20 mouse cellular contexts compared by ENCODE assay signal in genomic region chr16:87928671-87929070, GRCm38 (mm10).
"Had no signal": no experiment of that assay in that cellular context is flagged by ENCODE, and none has a peak within 500 bp of the region (broad histone marks: within the 10 kb centered on the region; RNA-seq: fewer than 3 reads in every experiment).

No protein-coding gene starts in this region.

- DNase-seq: lung, adult 18-20 months; lung, postnatal 4 days; retina, postnatal 1 day; right cerebral cortex, adult 18-20 months; right cerebral cortex, postnatal 25 days; right cerebral cortex, postnatal 4 days; spleen, adult 18-20 months; thymus, adult 18-20 months; thymus, postnatal 14 days; thymus, postnatal 36 days had no signal

- H3K36me3 ChIP-seq: liver, embryonic 12.5 days; lung, embryonic 15.5 days; midbrain, embryonic 10.5 days; midbrain, embryonic 13.5 days; neural tube, embryonic 13.5 days; neural tube, embryonic 15.5 days had no signal

- H3K27ac ChIP-seq: liver, embryonic 12.5 days; liver, embryonic 14.5 days; lung, embryonic 15.5 days; midbrain, embryonic 10.5 days; midbrain, embryonic 13.5 days; neural tube, embryonic 13.5 days; neural tube, embryonic 15.5 days had no signal

- H3K4me1 ChIP-seq: liver, embryonic 12.5 days; lung, embryonic 15.5 days; midbrain, embryonic 10.5 days; midbrain, embryonic 13.5 days; neural tube, embryonic 13.5 days; neural tube, embryonic 15.5 days had no signal

- H3K27me3 ChIP-seq: liver, embryonic 12.5 days; lung, embryonic 15.5 days; midbrain, embryonic 13.5 days; neural tube, embryonic 13.5 days; neural tube, embryonic 15.5 days had no signal

- H3K4me3 ChIP-seq: liver, embryonic 12.5 days; lung, embryonic 15.5 days; midbrain, embryonic 10.5 days; midbrain, embryonic 13.5 days; myocyte; neural tube, embryonic 13.5 days; neural tube, embryonic 15.5 days had no signal

- ATAC-seq: liver, embryonic 12.5 days; lung, postnatal 0 days; midbrain, embryonic 13.5 days; midbrain, embryonic 16.5 days had no signal

- H3K9me3 ChIP-seq: liver, embryonic 12.5 days; lung, embryonic 15.5 days; midbrain, embryonic 10.5 days; midbrain, embryonic 13.5 days; neural tube, embryonic 13.5 days; neural tube, embryonic 15.5 days had no signal

- H3K4me2 ChIP-seq: liver, embryonic 12.5 days; lung, embryonic 15.5 days; midbrain, embryonic 13.5 days; neural tube, embryonic 13.5 days; neural tube, embryonic 15.5 days had no signal

- H3K9ac ChIP-seq: liver, embryonic 12.5 days; liver, embryonic 14.5 days; lung, embryonic 15.5 days; midbrain, embryonic 13.5 days; neural tube, embryonic 13.5 days; neural tube, embryonic 15.5 days had no signal
